Mouse (Mus musculus): ENCODE measurements at regions not wholly inside any gene's neighbourhood (a gene's known extent, or its start where the extent isn't known, plus 50 kb on each side); places are given as distances from the start of the nearest gene placed in this dataset.

GRCm38 (mm10) chr16:24056123-24056884, 67.7 kb upstream of the Bcl6 start:
- DNase-seq (ENCODE audit: low read depth, low spot score), result no peak

- DNase-seq (ENCODE audit: low read depth, low spot score), result no peak
Measured at GRCm38 (mm10) chr16:24054293-24054692, 65.6 kb upstream of the Bcl6 start.

GRCm38 (mm10) chr16:24053403-24053802, 64.8 kb upstream of the Bcl6 start:
- no peak for DNase-seq (ENCODE audit: low read depth, low spot score)

- no peak for DNase-seq (ENCODE audit: low read depth, low spot score)
Measured at GRCm38 (mm10) chr16:24050856-24051640, 62.4 kb upstream of the Bcl6 start.

- DNase-seq (ENCODE audit: low read depth, low spot score), result no peak
Measured at GRCm38 (mm10) chr16:24043779-24044178, 55.1 kb upstream of the Bcl6 start.

- DNase-seq (ENCODE audit: low read depth, low spot score), result no peak
Measured at GRCm38 (mm10) chr16:24042977-24043376, 54.3 kb upstream of the Bcl6 start.

GRCm38 (mm10) chr16:24042216-24042615, 53.6 kb upstream of the Bcl6 start:
- no peak for DNase-seq (ENCODE audit: low read depth, low spot score)

- DNase-seq (ENCODE audit: low read depth, low spot score), result no peak
Measured at GRCm38 (mm10) chr16:24041403-24041802, 52.8 kb upstream of the Bcl6 start.

GRCm38 (mm10) chr16:24039765-24040164, 51.1 kb upstream of the Bcl6 start:
- DNase-seq (ENCODE audit: low read depth, low spot score), result no peak
